Mouse (Mus musculus) cerebellum, postnatal 10 days (tissue): Measurements from ENCODE around the gene Noc4l.

ENCODE experiments used
- DNase-seq, 2 experiments: peaks; one replicate each; pipeline ENCODE4 v3.0.0; 2021; ENCODE audit warnings: mixed read lengths in 2 of 2

Gene Noc4l

DNA sequence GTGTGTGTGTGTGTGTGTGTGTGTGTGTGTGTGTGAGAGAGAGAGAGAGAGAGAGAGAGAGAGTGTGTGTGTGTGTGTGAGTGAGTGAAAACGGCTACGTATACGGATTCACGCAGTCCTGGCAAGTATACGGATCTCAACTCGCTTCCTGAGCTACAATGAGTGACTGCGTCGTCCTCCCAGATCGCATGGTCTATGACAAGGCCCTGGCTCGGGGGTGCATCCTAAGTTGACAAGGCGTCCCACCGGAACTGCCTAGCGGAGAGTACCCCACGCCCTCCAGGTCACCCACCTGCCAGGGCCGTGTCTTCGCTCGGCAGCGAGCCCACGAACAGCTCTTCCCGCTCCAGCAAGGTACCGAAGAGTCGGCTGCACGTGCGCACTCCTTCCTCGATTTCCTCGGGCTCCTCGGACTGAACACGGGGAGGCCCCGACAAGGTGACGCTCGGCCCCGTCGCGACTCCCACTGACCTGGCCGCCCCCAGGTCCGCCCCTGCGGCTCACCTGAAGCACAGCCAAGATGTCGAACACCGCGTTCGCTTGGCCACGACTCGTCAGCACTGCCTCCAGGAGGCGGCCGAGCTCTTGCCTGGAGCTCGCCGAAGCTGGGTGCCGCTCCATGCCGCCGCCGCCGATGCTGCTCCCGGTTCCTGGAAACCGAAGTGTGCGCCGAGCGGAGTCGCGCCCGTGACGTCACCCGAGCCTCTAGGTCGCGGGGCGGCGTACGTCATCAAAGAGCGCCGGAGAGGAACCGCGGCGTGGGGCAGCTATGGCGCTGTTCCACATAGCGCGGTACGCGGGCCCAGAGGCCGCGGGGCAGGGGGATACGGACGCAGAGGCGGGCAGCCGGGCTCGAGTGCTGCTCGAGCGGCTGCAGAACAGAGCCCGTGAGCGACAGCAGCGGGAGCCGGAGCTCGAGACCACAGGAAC lies at the start of gene Noc4l, which contains the start of gene Ddx51:
TSS of gene Noc4l (minus strand) at position 699 of the 930 bp plus-strand sequence.
TSS of gene Ddx51 (plus strand) at position 733 of the 930 bp plus-strand sequence.
- peak; percentile 99 to 100 for DNase-seq

- no peak for DNase-seq
Observed at GRCm38 (mm10) chr5:110698617-110699016, 45.4 kb upstream of the Noc4l start.

DNA sequence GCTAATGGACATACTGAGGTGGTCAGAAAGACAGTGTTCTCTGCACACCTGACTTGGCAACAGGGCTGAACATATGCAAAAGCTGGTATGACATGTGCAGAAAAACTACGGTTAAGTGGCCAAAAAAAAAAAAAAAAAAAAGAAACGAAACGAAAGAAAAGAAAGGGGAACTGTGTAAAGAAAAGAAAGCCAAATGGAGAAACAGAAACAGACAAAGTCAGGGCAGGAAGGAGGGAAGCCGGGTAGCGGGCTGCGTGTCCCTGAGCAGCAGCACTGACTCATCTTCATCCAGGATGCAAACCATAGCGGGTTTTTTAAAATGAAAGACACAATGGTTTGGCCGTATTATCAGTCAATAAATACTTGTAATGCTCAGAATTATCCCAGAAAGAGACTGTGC lies 28.8 kb upstream of the Noc4l start:
- no peak for DNase-seq

GRCm38 (mm10) chr5:110665486-110666121 lies 12.4 kb upstream of the Noc4l start:
- DNase-seq, result peak; percentile 15 to 32

- DNase-seq, result no peak
Observed at GRCm38 (mm10) chr5:110664750-110665269, 11.6 kb upstream of the Noc4l start.

GRCm38 (mm10) chr5:110664041-110664440 lies 10.8 kb upstream of the Noc4l start:
- DNase-seq, result no peak

DNA sequence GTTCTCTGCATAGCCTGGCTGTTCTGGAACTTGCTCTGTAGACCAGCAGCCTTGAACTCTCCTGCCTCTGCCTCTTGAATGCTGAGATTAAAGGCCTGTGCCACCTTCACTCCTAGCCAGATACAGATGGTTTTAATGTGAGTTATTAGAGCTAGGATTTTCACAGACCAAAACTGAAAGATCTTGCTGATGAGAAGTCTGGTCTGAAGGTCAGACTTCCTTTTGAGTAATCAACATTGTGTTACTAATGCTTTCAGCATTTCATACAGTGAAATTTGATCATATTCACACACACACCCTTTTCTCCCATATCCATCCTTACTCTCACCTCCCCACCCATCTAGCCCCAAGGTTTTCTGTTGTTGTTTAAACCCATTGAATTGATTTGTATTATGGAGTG lies 6.5 kb upstream of the Noc4l start:
- DNase-seq, result no peak

DNA sequence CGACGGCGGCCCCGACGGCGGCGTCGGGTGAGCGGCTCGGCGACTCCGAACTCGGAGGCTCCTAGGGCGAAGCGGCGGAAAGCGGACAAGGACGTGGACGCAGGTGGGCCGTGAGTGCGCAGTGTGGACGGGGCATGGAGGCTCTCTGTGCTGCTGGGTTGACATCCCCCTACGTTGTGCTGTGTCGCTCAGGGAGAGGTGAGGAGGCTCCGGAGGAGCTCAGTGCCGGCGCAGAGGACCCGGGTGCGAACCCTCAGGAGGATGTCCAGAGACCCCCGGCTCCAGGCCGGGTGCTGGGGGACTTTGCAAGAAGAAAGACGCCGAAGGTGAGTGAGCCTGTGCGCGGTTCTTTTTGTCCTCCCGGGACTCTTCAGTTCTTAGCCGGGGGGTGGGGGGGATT lies 469 bp upstream of the Noc4l start:
- DNase-seq, result no peak

DNA sequence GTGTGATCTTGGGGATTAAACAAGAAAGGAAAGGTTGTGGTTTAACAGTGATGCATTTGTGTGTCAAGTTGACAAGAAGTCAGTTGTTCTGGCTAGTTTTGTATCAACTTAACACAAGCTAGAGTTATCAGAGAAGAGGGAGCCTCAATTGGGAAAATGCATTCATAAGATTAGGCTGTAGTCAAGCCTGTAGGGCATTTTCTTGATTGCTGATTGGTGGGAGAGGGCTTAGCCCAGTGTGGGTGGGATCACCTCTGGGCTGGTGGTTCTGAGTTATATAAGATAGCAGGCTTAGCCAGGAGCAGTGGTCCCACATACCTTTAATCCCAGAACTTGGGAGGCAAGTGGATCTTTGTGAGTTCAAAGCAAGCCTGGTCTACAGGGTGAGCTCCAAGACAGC lies 6.8 kb downstream of the Noc4l start:
- no peak for DNase-seq

- DNase-seq, result peak; percentile 80 to 86
Observed at GRCm38 (mm10) chr5:110639459-110639858, 13.8 kb downstream of the Noc4l start.

DNA sequence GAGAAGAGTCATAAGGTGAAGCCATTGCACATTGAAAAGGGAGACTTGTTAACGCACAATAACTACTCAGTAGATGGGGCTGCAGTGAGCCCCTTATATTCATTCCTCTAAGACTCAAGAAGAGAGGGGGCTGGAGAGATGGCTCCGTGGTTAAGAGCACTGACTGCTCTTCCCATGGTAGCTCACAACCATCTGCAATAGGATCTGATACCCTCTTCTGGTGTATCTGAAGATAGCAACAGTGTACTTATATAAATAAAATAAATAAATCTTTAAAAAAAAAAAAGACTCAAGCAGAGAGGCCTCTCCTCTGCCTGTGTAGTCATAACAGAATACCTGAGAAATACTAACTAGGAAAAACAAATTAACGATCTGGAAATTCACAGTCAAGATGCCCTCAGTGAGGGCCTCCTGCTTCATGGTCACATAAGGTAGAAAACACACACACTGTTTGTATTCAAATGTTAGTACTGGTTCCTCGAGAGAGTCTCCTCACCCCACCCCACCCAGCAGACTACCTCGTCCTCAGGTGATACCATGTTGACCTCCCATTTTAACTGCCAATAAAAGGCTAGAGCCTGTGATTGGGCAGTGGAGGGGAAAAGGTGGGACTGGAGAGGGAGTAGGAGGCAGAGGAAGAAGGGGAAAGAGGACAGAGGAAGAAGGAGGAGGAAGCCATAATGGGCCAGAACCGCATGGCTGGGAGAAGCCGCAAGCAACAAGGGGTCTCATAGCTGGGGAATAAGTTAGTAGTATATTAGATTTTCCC lies 14.7 kb downstream of the Noc4l start:
- no peak for DNase-seq

- DNase-seq, result peak; percentile 38 to 69
Observed at GRCm38 (mm10) chr5:110635951-110636707, 17.1 kb downstream of the Noc4l start.

DNA sequence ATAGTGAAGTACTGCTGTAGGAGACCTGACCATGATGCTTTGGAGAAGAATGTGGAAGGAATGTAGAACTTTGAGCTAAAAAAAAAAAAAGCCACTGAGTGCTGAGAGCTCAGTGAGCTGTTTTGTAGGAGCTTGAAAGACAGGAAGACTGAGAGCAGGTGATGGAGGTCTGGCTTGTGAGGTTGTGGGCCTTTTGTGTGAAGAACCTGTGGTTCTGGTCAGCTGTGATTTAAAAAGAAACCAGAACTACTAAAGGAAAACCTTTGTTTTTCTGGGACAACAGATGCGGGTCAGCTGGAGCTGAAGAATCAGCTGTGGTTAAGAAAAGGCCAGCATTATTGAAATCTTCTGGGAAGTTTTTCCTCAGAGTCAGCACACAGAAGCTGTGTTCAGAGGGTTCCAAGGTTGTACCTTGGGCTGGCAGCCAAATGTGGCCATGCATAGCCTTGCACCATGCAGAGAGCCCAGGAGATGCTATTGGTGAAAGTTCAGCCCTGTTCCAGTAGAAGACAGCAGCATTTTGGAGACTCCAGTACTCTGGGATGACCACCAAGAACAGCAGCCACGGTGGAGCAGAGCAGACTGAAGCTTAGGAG lies 23.6 kb downstream of the Noc4l start:
- peak; percentile 49 to 59 for DNase-seq

DNA sequence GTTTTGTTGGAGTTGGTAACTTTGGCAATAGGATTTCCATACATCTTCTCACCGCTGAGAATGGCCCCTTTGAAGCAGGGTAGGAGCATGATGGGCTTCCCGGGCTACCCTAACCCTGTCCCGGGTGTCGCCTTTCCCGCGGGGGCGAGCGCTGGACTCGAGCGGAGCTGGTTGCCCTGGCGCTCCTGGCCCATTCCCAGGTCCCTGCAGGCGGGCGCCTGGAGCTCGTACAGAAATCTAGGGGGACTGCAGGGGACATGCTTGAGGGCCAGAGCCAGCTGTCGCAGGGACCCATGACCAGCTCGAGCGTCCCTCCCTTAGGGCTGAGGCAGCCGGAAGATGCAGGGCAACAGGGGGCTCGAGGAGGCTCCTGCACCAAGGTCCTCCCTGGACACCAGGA lies 25.1 kb downstream of the Noc4l start:
- peak; percentile 60 to 71 for DNase-seq

DNA sequence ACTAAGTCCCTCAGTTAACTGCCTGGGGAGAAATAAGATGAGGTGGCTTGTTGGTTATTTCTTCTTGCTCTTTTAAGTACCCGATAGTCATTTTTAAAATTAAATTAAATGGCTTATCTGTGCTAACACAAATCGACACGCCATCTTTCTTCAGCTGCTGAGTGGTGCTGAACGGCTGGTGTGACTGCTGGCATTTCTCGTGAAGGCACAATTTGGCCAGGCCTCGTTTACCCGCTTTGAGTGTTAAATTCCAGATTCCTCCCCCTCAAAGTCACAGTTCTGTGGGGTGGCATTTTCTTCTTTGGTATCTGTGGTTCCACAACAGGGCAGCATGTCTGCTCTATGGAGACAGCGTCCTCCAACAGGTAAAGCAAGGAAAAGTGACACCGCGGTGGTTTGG lies 25.9 kb downstream of the Noc4l start:
- no peak for DNase-seq

- DNase-seq, result no peak
Observed at GRCm38 (mm10) chr5:110624319-110624718, 28.9 kb downstream of the Noc4l start.

GRCm38 (mm10) chr5:110619226-110619625 lies 34.0 kb downstream of the Noc4l start:
- no peak for DNase-seq

DNA sequence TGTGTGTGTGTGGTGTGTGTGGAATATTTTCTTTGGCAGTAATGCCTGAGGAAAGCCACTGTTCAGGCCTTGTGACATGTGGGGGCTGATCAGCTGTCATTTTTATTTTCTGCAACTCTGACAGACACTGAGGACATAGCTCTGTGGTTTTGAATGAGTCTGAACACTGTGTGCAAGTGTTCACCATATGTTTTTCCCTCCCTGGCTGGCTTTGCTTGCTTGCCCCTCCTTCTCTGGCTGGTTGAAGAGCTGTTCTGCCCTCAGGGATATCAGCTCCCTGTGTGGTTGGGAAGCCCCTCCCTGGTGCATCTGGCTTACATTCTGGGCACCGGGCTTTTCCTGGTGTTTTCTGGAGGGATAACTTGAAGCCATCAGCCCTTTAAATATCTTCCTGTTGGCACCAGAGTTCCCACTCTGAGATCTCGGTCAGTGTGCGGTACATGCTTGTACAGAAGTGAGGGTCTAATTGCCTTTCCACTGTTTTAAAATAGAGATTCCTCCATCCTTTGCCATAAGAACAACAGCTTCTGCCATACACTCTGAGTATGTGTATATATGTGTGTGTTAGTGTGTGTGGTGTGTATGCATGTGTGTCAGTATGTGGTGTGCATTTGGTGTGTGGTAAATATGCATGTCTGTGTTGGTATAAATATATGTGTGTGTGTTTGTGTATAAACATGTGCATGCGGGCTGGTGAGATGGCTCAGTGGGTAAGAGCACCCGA lies 41.6 kb downstream of the Noc4l start:
- DNase-seq, result peak; percentile 43 to 66

DNA sequence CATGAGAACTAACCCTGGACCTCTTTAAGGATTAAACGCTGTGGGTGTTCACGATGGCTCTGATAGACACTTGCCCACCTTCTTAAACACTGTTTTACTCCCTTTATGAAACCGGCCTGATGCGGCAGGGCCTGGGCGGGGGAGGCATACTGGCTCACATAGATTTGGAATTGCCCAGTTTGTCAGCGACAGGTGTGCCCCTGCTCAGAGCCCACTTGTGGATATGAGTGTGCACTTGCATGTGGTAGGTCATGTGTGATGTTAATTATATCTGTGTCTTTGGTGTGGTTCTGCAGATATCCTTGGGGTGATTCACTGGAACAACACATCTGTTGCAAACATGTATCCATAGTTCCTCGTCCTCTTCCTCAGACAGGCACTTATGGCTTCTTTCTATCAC lies 42.7 kb downstream of the Noc4l start:
- no peak for DNase-seq

DNA sequence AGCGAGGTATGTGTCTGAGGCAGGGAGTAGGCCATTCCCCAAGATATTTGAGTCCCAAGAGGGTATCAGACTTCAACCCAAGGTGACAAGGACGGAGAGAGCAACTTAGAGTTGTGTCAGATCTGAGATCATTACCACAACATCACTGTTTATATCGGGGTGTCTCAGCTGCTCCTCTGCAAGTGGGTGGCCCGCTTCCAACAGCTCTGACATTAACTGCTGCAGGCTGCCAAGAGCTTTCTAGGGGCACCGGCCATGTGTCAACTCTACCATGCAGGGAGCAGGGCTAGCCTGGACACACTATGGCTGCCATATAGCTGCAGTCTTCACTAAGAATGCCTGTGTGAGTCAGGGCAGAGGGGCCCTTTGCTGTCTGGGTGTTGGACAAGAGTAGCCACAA lies 43.3 kb downstream of the Noc4l start:
- peak; percentile 29 to 46 for DNase-seq

GRCm38 (mm10) chr5:110609425-110609824 lies 43.8 kb downstream of the Noc4l start:
- DNase-seq, result no peak
